Mouse (Mus musculus) olfactory bulb, adult 2 months (tissue): ENCODE measurements around the gene Zcchc2. TPM values are rescaled to one million over a fixed set of nuclear protein-coding genes. Genes with fewer than 3 reads are reported as not detected.

ENCODE experiments used
- H3K27ac ChIP-seq: fragments of 200-500 bp; 2 replicates; pipeline ENCODE4 v1.5.1; 2012; ENCODE audit warnings: low read depth, low read length; ENCODE audit not compliant: insufficient read depth
- H3K4me1 ChIP-seq: fragments of 200-500 bp; 2 replicates; pipeline ENCODE4 v1.6.1; 2012; ENCODE audit warnings: low read length; ENCODE audit not compliant: control insufficient read depth, insufficient read depth
- H3K4me3 ChIP-seq: fragments of 200-500 bp; 2 replicates; pipeline ENCODE4 v1.5.1; 2012; ENCODE audit warnings: mild to moderate bottlenecking, low read depth, low read length, moderate library complexity; ENCODE audit not compliant: insufficient read depth
- CTCF ChIP-seq: fragments of 200-500 bp; IDR thresholded peaks from 2 replicates; pipeline ENCODE4 v1.5.1; 2012; ENCODE audit warnings: low read depth, mild to moderate bottlenecking, low read length, moderate library complexity; ENCODE audit not compliant: insufficient read depth
- POLR2A ChIP-seq: fragments of 200-500 bp; IDR thresholded peaks from 2 replicates; pipeline ENCODE4 v1.6.1; 2012; ENCODE audit warnings: mild to moderate bottlenecking, low read depth, low read length, moderate library complexity; ENCODE audit not compliant: insufficient read depth
- WGBS: fragments of 180-500 bp; shearing (Covaris S2); methylation state at CpG from one replicate; pipeline ENCODE4 v1.1.7; 2018; 5-methylcytosine and 5-hydroxymethylcytosine counted together
- polyA plus RNA-seq: library from polyadenylated mRNA; stranded (reverse); fragments of >200 nt; gene quantifications from 2 replicates; pipeline ENCODE4 v1.2.4, GENCODE M21; 2012; ENCODE audit warnings: low replicate concordance; ENCODE audit not compliant: missing spikeins, insufficient read depth, insufficient read length

Gene Zcchc2
- polyA plus RNA-seq, 1 experiment = not detected

DNA sequence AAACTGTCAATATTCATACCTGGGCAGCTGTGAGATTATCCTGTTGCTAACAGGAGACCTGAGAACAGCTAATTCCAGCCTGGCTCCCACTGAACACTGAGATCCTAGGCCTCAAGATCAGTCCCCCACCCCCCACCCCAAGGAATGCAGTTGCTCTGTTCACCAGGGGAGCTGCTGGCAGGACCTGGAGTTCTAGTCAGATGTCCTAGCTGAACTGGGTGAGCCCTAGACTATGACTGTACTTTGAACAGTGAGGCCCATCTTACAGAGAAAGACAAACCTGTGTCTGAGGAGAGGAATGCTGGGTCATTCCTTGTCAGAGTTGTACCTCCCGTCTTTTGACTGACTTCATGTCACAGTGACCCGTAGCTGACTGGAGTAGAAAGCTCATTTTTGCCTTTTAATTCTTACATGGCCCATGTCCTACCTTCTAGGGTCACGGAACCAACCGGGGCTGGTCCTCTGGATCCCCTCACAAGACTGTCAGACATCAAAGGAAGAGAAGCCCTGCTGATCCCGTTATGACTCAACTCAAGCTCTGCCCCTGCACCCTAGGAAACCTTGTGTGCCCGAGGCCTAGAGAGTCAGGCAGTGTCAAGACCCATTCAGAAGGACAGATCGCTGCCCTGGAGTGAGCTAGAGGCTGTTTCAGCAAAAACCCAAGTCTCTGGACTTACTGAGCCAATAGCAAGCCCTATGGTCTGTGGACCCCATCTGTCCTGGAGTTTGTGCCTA, 28.0 kb upstream of the Zcchc2 start:
- no peak overlapping the region for H3K4me3 ChIP-seq
- H3K4me1 ChIP-seq = no peaks in the 10 kb centered on the region
- no peak overlapping the region for H3K27ac ChIP-seq
- TF ChIP-seq POLR2A = no peak
- WGBS = 83% methylated on average over 7 of the region's 7 CpGs

DNA sequence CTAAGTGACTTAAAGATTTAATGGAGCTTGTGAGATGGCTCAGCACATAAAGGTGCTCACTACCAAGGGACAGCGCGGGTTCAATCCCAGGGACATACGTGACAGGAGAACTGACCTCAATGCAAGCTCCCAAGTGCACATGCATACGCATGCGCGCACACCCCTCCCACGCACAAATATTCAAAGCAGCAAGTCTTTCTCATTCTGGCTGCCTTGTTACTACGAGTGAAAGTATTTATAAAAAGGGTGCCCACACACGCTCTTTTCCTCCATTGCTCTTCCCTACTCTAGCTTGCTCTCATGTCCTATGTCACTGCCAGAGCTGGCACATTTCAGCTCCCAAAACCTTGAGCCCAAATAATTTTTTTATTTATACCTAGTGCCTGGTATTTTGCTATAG, 27.4 kb upstream of the Zcchc2 start:
- Histone ChIP-seq H3K4me3 (no peak overlapping the region), H3K27ac (no peak overlapping the region), H3K4me1 (no peaks in the 10 kb centered on the region)
- 90% methylated on average over 9 of the region's 9 CpGs for WGBS
- TF ChIP-seq CTCF (no peak), POLR2A (no peak)

DNA sequence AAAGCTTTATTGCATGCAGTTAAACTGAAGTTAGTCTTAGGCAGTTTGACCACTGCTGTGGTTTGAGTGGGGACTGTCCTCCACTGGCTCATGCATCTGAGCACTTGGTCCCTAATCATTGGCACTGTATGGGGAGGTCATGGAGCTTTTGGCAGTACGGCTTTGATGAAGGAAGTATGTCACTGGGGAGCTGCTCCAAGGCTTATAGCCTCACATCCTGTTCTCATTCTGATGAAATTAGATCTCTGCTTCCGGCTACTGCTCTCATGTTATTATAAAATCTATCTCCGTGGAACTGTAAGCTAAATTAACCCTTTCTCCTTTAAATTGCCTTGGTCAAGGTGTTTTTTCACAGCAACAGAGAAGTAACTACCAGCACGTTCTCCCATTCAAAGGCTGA, 25.7 kb upstream of the Zcchc2 start:
- H3K4me3 ChIP-seq = no peak overlapping the region
- TF ChIP-seq POLR2A (no peak), CTCF (no peak)
- H3K27ac ChIP-seq = no peak overlapping the region
- no peaks in the 10 kb centered on the region for H3K4me1 ChIP-seq
- WGBS = 89% methylated on average over 4 of the region's 4 CpGs

DNA sequence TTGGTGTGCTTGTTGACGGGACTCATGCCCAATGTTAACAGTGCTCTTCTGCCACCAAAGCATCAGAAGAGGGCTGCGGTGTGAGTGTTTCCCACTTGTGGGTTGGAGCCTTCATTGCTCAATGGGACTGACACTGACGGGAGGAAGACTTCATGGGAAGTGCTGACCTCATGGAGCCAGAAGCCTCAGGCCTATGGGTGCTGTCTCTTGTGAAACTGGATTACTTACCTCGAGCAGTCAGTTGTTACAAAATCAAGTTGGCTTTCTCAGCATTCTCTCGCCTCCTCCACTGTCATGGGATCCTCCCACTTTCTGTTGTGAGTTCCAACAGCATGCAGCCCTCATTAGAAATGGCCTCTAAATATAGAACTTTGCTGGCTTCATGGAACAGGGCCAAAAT, 25.0 kb upstream of the Zcchc2 start:
- no peak for TF ChIP-seq POLR2A
- TF ChIP-seq CTCF = no peak
- 72% methylated on average over 5 of the region's 5 CpGs for WGBS
- Histone ChIP-seq H3K4me3 (no peak overlapping the region), H3K27ac (no peak overlapping the region), H3K4me1 (no peaks in the 10 kb centered on the region)

DNA sequence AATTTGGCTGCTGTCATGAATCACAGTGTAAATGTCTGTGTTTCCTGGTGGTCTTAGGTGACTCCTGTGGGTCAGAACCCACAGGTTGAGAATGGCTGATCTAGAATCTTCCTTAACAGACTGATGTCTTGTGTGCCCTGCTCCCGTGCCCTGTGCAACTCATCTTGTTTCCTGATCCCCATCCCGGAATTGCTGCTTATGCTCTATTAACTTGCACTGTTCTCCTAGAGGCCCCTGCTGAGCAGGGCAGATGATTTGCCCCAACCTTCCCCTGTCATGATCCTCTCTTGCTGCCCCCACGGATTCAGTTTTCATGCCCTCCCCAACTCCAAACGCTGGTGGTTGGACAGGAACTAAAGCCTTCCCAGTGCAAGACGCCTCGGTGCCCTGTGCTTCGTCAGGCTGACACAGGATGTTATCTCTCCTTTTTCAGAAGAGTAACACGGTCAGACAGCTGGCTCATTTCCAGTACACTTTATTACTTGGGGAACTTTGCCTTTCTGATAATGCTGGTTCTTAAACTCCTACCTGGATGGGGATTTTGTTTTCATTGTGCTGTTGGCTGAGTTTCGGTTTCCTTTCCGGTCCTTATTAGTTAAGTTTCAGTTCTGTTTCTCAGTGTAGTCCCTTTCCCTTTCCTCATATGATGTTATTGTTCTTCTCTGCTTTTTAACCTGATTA, 18.6 kb upstream of the Zcchc2 start:
- TF ChIP-seq CTCF (no peak), POLR2A (no peak)
- H3K27ac ChIP-seq = no peak overlapping the region
- H3K4me1 ChIP-seq = no peaks in the 10 kb centered on the region
- 69% methylated on average over 10 of the region's 10 CpGs for WGBS
- no peak overlapping the region for H3K4me3 ChIP-seq

DNA sequence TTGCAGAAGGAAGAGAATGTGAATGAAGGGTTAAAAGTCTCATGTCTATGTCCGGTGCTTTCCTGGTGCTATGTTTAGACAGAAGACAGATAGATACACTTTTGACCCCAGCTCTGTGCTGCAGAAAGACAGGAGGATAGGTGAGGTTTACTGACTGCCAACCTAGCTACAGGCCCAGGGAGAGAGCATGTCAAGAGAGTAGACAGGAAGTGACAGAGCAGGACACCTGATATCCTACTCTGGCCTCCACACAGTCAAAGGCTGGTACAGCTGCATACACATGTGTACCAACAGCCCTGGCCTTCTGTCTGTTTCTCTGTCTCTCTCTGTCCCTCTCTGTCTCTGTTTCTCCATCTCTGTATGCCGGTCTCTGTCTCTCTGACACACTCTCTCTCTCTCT, 16.2 kb upstream of the Zcchc2 start:
- WGBS = 86% methylated on average over 2 of the region's 2 CpGs
- Histone ChIP-seq H3K4me3 (no peak overlapping the region), H3K4me1 (no peaks in the 10 kb centered on the region), H3K27ac (no peak overlapping the region)
- TF ChIP-seq POLR2A (no peak), CTCF (no peak)

DNA sequence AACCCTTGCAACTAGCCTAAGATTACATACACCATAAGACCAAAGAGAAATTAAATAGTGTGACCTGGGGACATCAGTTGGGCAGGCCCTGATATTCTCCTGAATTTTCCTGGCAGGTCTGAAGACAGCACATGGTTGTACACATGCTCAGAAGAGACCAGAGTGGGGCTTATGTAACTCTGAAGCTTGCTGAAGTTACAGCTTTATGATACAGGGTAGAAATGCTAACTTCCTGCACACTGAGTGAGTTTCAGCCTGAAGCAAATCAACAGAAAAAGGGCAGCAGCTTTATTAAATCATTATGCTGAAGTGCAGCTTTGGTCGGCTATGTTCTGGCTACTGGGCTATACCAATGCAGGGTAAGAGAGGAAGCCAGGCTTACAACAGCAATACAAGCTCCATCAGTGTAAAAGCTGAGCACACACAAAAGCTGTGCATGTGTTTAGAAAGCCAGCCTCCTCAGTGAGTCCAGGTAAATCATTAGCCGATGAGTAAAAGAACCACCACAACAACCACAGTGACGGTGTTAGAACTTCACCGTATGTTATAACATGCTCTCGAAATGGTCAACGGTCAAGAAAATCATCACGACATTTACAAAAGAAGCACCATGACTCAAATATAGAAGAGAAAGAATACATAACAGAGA, 12.6 kb upstream of the Zcchc2 start:
- Histone ChIP-seq H3K4me3 (no peak overlapping the region), H3K4me1 (no peaks in the 10 kb centered on the region), H3K27ac (no peak overlapping the region)
- 97% methylated on average over 7 of the region's 7 CpGs for WGBS
- no peak for TF ChIP-seq CTCF
- TF ChIP-seq POLR2A = no peak

DNA sequence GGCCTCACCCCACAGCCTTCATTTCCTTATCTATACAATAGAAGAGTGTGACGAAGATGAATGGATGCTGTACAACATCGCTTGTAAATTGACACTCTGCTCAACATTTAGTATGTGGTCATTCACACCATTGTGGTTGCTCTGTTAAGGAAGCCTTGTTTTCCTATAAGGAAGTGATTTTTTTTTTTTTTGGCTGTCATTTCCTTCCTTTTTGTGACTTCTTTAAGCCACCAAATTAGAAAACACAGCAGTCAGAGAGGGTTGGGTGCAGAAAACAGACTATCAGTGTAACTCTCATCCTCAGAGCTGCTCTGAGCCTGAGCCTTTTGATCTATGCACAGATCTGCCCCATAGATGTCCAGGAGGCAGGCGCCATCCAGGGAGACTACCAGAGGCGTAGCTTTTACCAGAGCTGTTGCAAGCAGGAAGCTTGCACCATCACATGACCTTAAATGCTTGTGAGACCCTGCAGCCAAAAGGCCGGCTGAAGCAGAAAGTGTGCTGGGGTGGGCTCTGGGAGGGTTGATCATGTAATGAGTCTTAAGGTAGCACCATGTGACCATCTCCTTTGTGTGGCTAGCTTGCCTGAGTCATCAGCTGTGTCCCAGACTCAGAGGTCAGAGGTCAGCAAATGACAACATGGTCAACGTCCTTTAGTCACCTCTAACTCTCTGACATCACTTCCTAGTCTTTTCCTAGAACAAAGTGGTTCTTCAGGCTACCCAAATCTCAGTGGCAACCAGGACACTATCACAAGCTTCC, 9.2 kb upstream of the Zcchc2 start:
- WGBS = 83% methylated on average over 6 of the region's 6 CpGs
- TF ChIP-seq POLR2A = no peak
- TF ChIP-seq CTCF = no peak

More for the DNA sequence above, 9.2 kb upstream of the Zcchc2 start:
- no peaks in the 10 kb centered on the region for H3K4me1 ChIP-seq
- H3K4me3 ChIP-seq = no peak overlapping the region
- H3K27ac ChIP-seq = no peak overlapping the region
